Mouse (Mus musculus): Measurements from ENCODE around the gene Aifm3. TPM values are rescaled to one million over a fixed set of nuclear protein-coding genes. Genes with fewer than 3 reads are reported as not detected.
"Not testable (repeated sequence)": the region's sequence is repeated elsewhere in the genome, so short reads cannot be mapped to it uniquely, and the experiment has no call there.

Aifm3 gene
- polyA plus RNA-seq, 1 experiment from 2014 or later, result 1.1 TPM

GRCm38 (mm10) chr16:17528276-17528675, 38.9 kb downstream of the Aifm3 start:
- 87% methylated on average over 13 of the region's 13 CpGs for WGBS

GRCm38 (mm10) chr16:17529981-17530586, 40.7 kb downstream of the Aifm3 start:
- H3K4me3 ChIP-seq, result peak overlapping the region; percentile 64
- peaks cover 15% of the 10 kb centered on the region for H3K4me1 ChIP-seq
- peak overlapping the region; percentile 76 for H3K4me2 ChIP-seq
- no peak for ATAC-seq (ENCODE audit: insufficient number of reproducible peaks, insufficient read depth, low FRiP score, low TSS enrichment, low read depth)
- WGBS, result 16% methylated on average over 17 of the region's 17 CpGs
- H3K9me3 ChIP-seq, result no peaks in the 10 kb centered on the region
- peak overlapping the region; percentile 86 for H3K9ac ChIP-seq
- H3K27ac ChIP-seq, result peak overlapping the region; percentile 97
- no peaks in the 10 kb centered on the region for H3K27me3 ChIP-seq
- peaks cover 40% of the 10 kb centered on the region for H3K36me3 ChIP-seq

More at GRCm38 (mm10) chr16:17528276-17528675, 38.9 kb downstream of the Aifm3 start:
- H3K4me2 ChIP-seq, result no peak overlapping the region
- no peak for ATAC-seq (ENCODE audit: insufficient number of reproducible peaks, insufficient read depth, low FRiP score, low TSS enrichment, low read depth)
- no peaks in the 10 kb centered on the region for H3K9me3 ChIP-seq
- H3K27me3 ChIP-seq, result no peaks in the 10 kb centered on the region
- H3K4me3 ChIP-seq, result no peak overlapping the region
- H3K36me3 ChIP-seq, result peaks cover 56% of the 10 kb centered on the region
- H3K4me1 ChIP-seq, result peaks cover 15% of the 10 kb centered on the region
- H3K9ac ChIP-seq, result 0 out of 2 replicates have a peak overlapping the region, but pooled peaks have one; percentile 17
- no peak overlapping the region for H3K27ac ChIP-seq

GRCm38 (mm10) chr16:17530640-17531288, 41.4 kb downstream of the Aifm3 start, which contains the start of gene Thap7:
Gene Thap7 (minus strand): TSS chr16:17531136.
- Histone ChIP-seq H3K4me3 (peak within 1 kb of the TSS; percentile 64), H3K4me2 (peak within 1 kb of the TSS; percentile 76), H3K36me3 (peaks cover 34% of the 10 kb centered on the region), H3K4me1 (peaks cover 15% of the 10 kb centered on the region), H3K9ac (peak within 1 kb of the TSS; percentile 86), H3K27me3 (no peaks in the 10 kb centered on the region), H3K9me3 (no peaks in the 10 kb centered on the region), H3K27ac (peak within 1 kb of the TSS; percentile 97)
- ATAC-seq (ENCODE audit: insufficient number of reproducible peaks, insufficient read depth, low FRiP score, low TSS enrichment, low read depth), result peak; percentile 93
- WGBS, result under 1% methylated on average over 67 of the region's 67 CpGs

GRCm38 (mm10) chr16:17532271-17532670, 42.9 kb downstream of the Aifm3 start:
- H3K27ac ChIP-seq, result no peak overlapping the region
- no peaks in the 10 kb centered on the region for H3K9me3 ChIP-seq
- peaks cover 15% of the 10 kb centered on the region for H3K4me1 ChIP-seq
- H3K36me3 ChIP-seq, result peaks cover 19% of the 10 kb centered on the region
- WGBS, result 58% methylated on average over 4 of the region's 4 CpGs
- 0 out of 2 replicates have a peak overlapping the region, but pooled peaks have one; percentile 76 for H3K4me2 ChIP-seq
- no peak overlapping the region for H3K4me3 ChIP-seq
- ATAC-seq (ENCODE audit: insufficient number of reproducible peaks, insufficient read depth, low FRiP score, low TSS enrichment, low read depth), result no peak
- no peaks in the 10 kb centered on the region for H3K27me3 ChIP-seq
- H3K9ac ChIP-seq, result no peak overlapping the region

GRCm38 (mm10) chr16:17532676-17533329, 43.4 kb downstream of the Aifm3 start:
- H3K4me3 ChIP-seq, result no peak overlapping the region
- no peak overlapping the region for H3K27ac ChIP-seq
- no peak overlapping the region for H3K9ac ChIP-seq
- peaks cover 15% of the 10 kb centered on the region for H3K4me1 ChIP-seq
- 74% methylated on average over 14 of the region's 14 CpGs for WGBS
- no peak for ATAC-seq (ENCODE audit: insufficient number of reproducible peaks, insufficient read depth, low FRiP score, low TSS enrichment, low read depth)
- no peaks in the 10 kb centered on the region for H3K9me3 ChIP-seq
- no peaks in the 10 kb centered on the region for H3K27me3 ChIP-seq
- H3K36me3 ChIP-seq, result peaks cover 13% of the 10 kb centered on the region
- no peak overlapping the region for H3K4me2 ChIP-seq

- H3K4me3 ChIP-seq, result no peak overlapping the region
- 0 out of 2 replicates have a peak, but pooled peaks cover 4% of the 10 kb centered on the region for H3K27me3 ChIP-seq
- H3K9ac ChIP-seq, result no peak overlapping the region
- H3K4me2 ChIP-seq, result no peak overlapping the region
- no peak for ATAC-seq (ENCODE audit: insufficient number of reproducible peaks, insufficient read depth, low FRiP score, low TSS enrichment, low read depth)
- no peaks in the 10 kb centered on the region for H3K9me3 ChIP-seq
- 90% methylated on average over 3 of the region's 3 CpGs for WGBS
- peaks cover 5% of the 10 kb centered on the region for H3K4me1 ChIP-seq
- no peaks in the 10 kb centered on the region for H3K36me3 ChIP-seq
- H3K27ac ChIP-seq, result no peak overlapping the region
These were observed 47.2 kb downstream of the Aifm3 start for GRCm38 (mm10) chr16:17536584-17536983.

GRCm38 (mm10) chr16:17542632-17543031, 53.2 kb downstream of the Aifm3 start:
- no peak overlapping the region for H3K9ac ChIP-seq
- no peaks in the 10 kb centered on the region for H3K4me1 ChIP-seq
- H3K27me3 ChIP-seq, result peaks cover 6% of the 10 kb centered on the region; the same call in 1 of the 2 replicates
- H3K4me2 ChIP-seq, result no peak overlapping the region
- 56% methylated on average over 2 of the region's 2 CpGs for WGBS
- H3K36me3 ChIP-seq, result no peaks in the 10 kb centered on the region
- no peak for ATAC-seq (ENCODE audit: insufficient number of reproducible peaks, insufficient read depth, low FRiP score, low TSS enrichment, low read depth)
- no peak overlapping the region for H3K4me3 ChIP-seq
- H3K9me3 ChIP-seq, result no peaks in the 10 kb centered on the region; the same call in 1 of the 2 replicates
- H3K27ac ChIP-seq, result no peak overlapping the region

DNA sequence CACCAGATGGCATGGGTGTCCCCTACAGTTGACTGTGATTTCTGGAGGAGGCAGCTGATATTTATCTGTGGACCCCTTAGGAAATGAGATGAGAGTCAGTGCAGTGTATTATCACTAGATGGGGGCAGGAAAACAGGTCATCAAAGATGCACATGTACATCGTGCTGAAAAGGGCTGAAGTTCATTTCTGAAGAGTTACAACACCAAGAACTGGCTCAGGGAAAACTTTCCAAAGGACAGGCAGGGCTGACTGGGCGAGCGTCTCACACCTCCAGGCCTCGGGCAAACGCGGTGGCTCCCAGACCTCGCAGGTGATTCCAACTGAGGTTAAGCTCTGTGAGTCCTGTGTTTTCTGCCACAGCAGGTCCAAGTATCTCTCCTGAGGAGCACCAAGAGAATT, 63.4 kb downstream of the Aifm3 start:
- WGBS, result 84% methylated on average over 7 of the region's 7 CpGs
- Histone ChIP-seq H3K4me3 (no peak overlapping the region), H3K36me3 (no peaks in the 10 kb centered on the region), H3K4me2 (no peak overlapping the region), H3K27me3 (no peaks in the 10 kb centered on the region), H3K4me1 (peaks cover 15% of the 10 kb centered on the region), H3K9me3 (no peaks in the 10 kb centered on the region), H3K27ac (no peak overlapping the region), H3K9ac (no peak overlapping the region)
- no peak for ATAC-seq (ENCODE audit: insufficient number of reproducible peaks, insufficient read depth, low FRiP score, low TSS enrichment, low read depth)

- Histone ChIP-seq H3K27ac (peak overlapping the region; percentile 51; the same call in 1 of the 2 replicates), H3K9me3 (no peaks in the 10 kb centered on the region), H3K36me3 (no peaks in the 10 kb centered on the region), H3K4me2 (peak overlapping the region; percentile 52), H3K27me3 (peaks cover 7% of the 10 kb centered on the region), H3K9ac (no peak overlapping the region), H3K4me1 (peaks cover 26% of the 10 kb centered on the region), H3K4me3 (peak overlapping the region; percentile 19)
- WGBS, result 6% methylated on average over 18 of the region's 18 CpGs
- ATAC-seq (ENCODE audit: insufficient number of reproducible peaks, insufficient read depth, low FRiP score, low TSS enrichment, low read depth), result peak; percentile 84
These were observed 64.7 kb downstream of the Aifm3 start for GRCm38 (mm10) chr16:17553910-17554685.

DNA sequence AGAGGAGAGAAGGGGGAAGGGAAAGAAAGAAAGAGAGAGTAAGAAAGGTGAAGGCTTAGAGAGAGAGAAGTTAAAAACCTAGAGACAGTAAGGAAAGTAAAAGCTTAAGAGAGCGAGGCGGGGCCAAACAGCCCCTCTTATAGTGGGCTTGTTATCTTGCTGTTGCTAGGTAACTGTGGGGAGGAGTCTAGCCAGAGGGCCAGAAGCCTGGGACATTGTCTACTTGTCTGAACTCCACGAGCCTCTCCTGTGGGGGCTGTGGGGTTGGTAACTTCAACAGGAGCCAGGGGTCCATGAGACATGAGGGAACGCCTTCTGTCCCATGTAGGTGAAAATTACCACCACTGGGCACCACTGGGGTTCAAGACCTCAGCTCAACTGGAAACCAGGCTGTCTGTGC, 65.3 kb downstream of the Aifm3 start:
- Histone ChIP-seq H3K27me3 (peaks cover 13% of the 10 kb centered on the region), H3K4me1 (peaks cover 28% of the 10 kb centered on the region), H3K4me2 (0 out of 2 replicates have a peak overlapping the region, but pooled peaks have one; percentile 52)
- WGBS, result 19% methylated on average over 4 of the region's 4 CpGs
- not testable (repeated sequence) for ATAC-seq (ENCODE audit: insufficient number of reproducible peaks, insufficient read depth, low FRiP score, low TSS enrichment, low read depth); H3K36me3 ChIP-seq; H3K27ac ChIP-seq; H3K4me3 ChIP-seq; H3K9ac ChIP-seq; H3K9me3 ChIP-seq

DNA sequence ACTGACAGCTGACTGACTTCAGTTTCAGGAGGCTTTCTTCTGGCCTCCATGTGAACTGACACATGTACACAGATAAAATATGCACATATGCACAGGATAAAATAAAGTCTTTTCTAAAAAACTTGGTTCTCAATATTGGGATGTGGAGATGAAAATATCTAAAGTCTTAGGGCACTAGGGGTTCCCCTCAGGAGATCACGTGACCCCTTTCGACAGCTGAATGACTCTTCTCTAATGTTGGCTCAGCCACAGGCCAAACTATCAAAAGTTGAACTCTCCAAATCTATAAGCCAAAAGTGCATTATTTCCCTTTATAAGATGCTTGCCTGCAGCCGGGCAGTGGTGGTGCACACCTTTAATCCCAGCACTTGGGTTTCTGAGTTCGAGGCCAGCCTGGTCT, 66.8 kb downstream of the Aifm3 start:
- Histone ChIP-seq H3K4me1 (peaks cover 33% of the 10 kb centered on the region), H3K9me3 (no peaks in the 10 kb centered on the region)
- 81% methylated on average over 4 of the region's 4 CpGs for WGBS

More for the DNA sequence above, 66.8 kb downstream of the Aifm3 start:
- Histone ChIP-seq H3K27ac (no peak overlapping the region), H3K4me3 (no peak overlapping the region), H3K9ac (no peak overlapping the region), H3K36me3 (no peaks in the 10 kb centered on the region), H3K4me2 (no peak overlapping the region), H3K27me3 (peaks cover 26% of the 10 kb centered on the region)
- ATAC-seq (ENCODE audit: insufficient number of reproducible peaks, insufficient read depth, low FRiP score, low TSS enrichment, low read depth), result no peak
